8 mouse cellular contexts compared by ENCODE assay signal in the genomic region with DNA sequence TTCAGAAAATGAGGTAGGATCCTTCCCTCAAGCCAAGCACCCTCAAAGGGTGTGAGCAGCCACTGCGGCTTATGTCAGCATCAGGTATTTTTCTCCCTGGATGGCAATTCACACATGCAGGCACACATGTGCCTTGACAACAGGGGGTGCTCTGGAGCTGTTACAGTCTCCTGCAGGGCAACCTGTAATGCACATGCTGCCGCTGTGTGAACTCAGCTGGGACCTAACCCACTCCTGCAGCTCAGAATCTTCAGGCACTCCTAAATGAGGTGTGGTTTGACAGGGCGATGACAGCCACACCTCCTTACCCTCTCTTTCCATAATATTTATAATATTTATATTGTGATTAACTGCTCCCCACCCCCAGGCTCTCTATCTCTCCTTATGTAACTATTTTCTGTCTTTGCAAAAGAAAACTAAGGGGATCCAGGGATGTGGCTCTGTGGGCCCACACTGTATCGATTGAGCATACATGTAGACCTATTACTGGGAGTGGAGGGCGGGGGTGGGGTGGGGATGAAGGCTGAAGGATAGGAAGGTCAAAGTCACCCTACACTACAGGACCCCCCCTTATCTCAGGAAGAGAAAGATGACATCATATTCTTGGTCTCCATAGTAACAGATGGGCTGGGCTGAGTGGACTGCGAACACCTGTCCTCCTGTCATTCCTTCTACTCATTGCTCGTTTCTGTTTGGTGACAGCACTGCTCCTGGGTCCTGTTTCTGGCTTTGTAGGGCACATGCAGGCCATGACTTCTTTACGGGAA.
DNase-seq lines count a peak whose midpoint lies in the region; ATAC-seq and TF ChIP-seq lines count a peak whose summit lies in the region.

No protein-coding gene starts in this region.

- H3K4me3 ChIP-seq in heart, embryonic 11.5 days (ENCODE audit: low read depth, low read length): no peak overlapping the region
- H3K4me3 ChIP-seq in embryonic facial prominence, embryonic 15.5 days (replicated peaks): peak overlapping the region; percentile 6; the same call in 1 of the 2 replicates
- H3K4me3 ChIP-seq in heart, embryonic 16.5 days (ENCODE audit: low read length): peak overlapping the region; percentile 47
- no peak overlapping the region for H3K4me3 ChIP-seq in kidney, postnatal 0 days (replicated peaks; ENCODE audit: low read depth, low read length)
- no peak overlapping the region for H3K4me3 ChIP-seq in liver, embryonic 13.5 days (replicated peaks)
- no peak overlapping the region for H3K4me3 ChIP-seq in neural tube, embryonic 11.5 days (ENCODE audit: low read depth, low read length)

- H3K27me3 ChIP-seq in heart, embryonic 11.5 days (ENCODE audit: control insufficient read depth, insufficient read depth, low read length): no peaks in the 10 kb centered on the region
- H3K27me3 ChIP-seq in embryonic facial prominence, embryonic 15.5 days: no peaks in the 10 kb centered on the region
- no peaks in the 10 kb centered on the region for H3K27me3 ChIP-seq in heart, embryonic 16.5 days (ENCODE audit: control insufficient read depth, insufficient read depth, low read length)
- H3K27me3 ChIP-seq in kidney, postnatal 0 days (ENCODE audit: insufficient read depth, low read length): no peaks in the 10 kb centered on the region
- H3K27me3 ChIP-seq in liver, embryonic 13.5 days: no peaks in the 10 kb centered on the region
- no peaks in the 10 kb centered on the region for H3K27me3 ChIP-seq in neural tube, embryonic 11.5 days (ENCODE audit: control insufficient read depth, insufficient read depth, low read length)

- peaks cover 29% of the 10 kb centered on the region for H3K4me1 ChIP-seq in heart, embryonic 11.5 days (ENCODE audit: control insufficient read depth, insufficient read depth, low read length)
- peaks cover 30% of the 10 kb centered on the region for H3K4me1 ChIP-seq in embryonic facial prominence, embryonic 15.5 days
- peaks cover 30% of the 10 kb centered on the region for H3K4me1 ChIP-seq in heart, embryonic 16.5 days (ENCODE audit: control insufficient read depth, insufficient read depth, low read length)
- peaks cover 8% of the 10 kb centered on the region for H3K4me1 ChIP-seq in kidney, postnatal 0 days (replicated peaks; ENCODE audit: insufficient read depth, low read length)
- peaks cover 14% of the 10 kb centered on the region for H3K4me1 ChIP-seq in liver, embryonic 13.5 days (replicated peaks)
- 0 out of 2 replicates have a peak, but pooled peaks cover 6% of the 10 kb centered on the region for H3K4me1 ChIP-seq in neural tube, embryonic 11.5 days (ENCODE audit: control insufficient read depth, insufficient read depth, low read length)

- WGBS in heart, embryonic 11.5 days (ENCODE audit: insufficient replicate concordance): 55% methylated on average over 8 of the region's 8 CpGs
- WGBS in embryonic facial prominence, embryonic 15.5 days: 63% methylated on average over 8 of the region's 8 CpGs
- 54% methylated on average over 8 of the region's 8 CpGs for WGBS in heart, embryonic 16.5 days
- WGBS in kidney, postnatal 0 days: 66% methylated on average over 8 of the region's 8 CpGs
- 58% methylated on average over 8 of the region's 8 CpGs for WGBS in liver, embryonic 13.5 days (ENCODE audit: insufficient replicate concordance)
- 72% methylated on average over 8 of the region's 8 CpGs for WGBS in neural tube, embryonic 11.5 days

- no peak overlapping the region for H3K9ac ChIP-seq in heart, embryonic 11.5 days (ENCODE audit: low read depth, low read length)
- no peak overlapping the region for H3K9ac ChIP-seq in embryonic facial prominence, embryonic 15.5 days
- no peak overlapping the region for H3K9ac ChIP-seq in heart, embryonic 16.5 days (ENCODE audit: low read length)
- H3K9ac ChIP-seq in kidney, postnatal 0 days (ENCODE audit: low read depth, low read length): no peak overlapping the region
- no peak overlapping the region for H3K9ac ChIP-seq in liver, embryonic 13.5 days
- H3K9ac ChIP-seq in neural tube, embryonic 11.5 days (ENCODE audit: low read length): no peak overlapping the region

- TF ChIP-seq CTCF in kidney, postnatal 0 days (IDR thresholded peaks at IDR 0.05; ENCODE audit: low read depth): peak; percentile 67

- H3K4me2 ChIP-seq in heart, embryonic 11.5 days: no peak overlapping the region
- 0 out of 2 replicates have a peak overlapping the region, but pooled peaks have one; percentile 25 for H3K4me2 ChIP-seq in embryonic facial prominence, embryonic 15.5 days (replicated peaks)
- H3K4me2 ChIP-seq in heart, embryonic 16.5 days (ENCODE audit: low read depth, low read length): peak overlapping the region; percentile 58
- peak overlapping the region; percentile 55 for H3K4me2 ChIP-seq in kidney, postnatal 0 days (ENCODE audit: low read length)
- H3K4me2 ChIP-seq in liver, embryonic 13.5 days: peak overlapping the region; percentile 41
- H3K4me2 ChIP-seq in neural tube, embryonic 11.5 days (ENCODE audit: low read depth): no peak overlapping the region

- ATAC-seq in heart, embryonic 11.5 days (replicated peaks; ENCODE audit: insufficient number of reproducible peaks, low FRiP score, low TSS enrichment): no peak
- ATAC-seq in embryonic facial prominence, embryonic 15.5 days (ENCODE audit: insufficient number of reproducible peaks, low FRiP score, low TSS enrichment, low read depth): peak; percentile 44; the same call in 1 of the 2 replicates
- peak; percentile 53; the same call in 1 of the 2 replicates for ATAC-seq in heart, embryonic 16.5 days (replicated peaks; ENCODE audit: extremely low read depth, insufficient read depth, low FRiP score)
- 0 out of 2 replicates have a peak, but pooled peaks have one; percentile 9 for ATAC-seq in kidney, postnatal 0 days (replicated peaks; ENCODE audit: low FRiP score, low read depth)
- ATAC-seq in liver, embryonic 13.5 days (ENCODE audit: low read depth): no peak
- peak; percentile 55; the same call in 1 of the 2 replicates for ATAC-seq in neural tube, embryonic 11.5 days (ENCODE audit: insufficient read depth, low FRiP score, low TSS enrichment)

- H3K36me3 ChIP-seq in heart, embryonic 11.5 days (ENCODE audit: control insufficient read depth, insufficient read depth, low read length): no peaks in the 10 kb centered on the region
- H3K36me3 ChIP-seq in embryonic facial prominence, embryonic 15.5 days: peaks cover 16% of the 10 kb centered on the region; the same call in 1 of the 2 replicates
- peaks cover 2% of the 10 kb centered on the region; the same call in 1 of the 2 replicates for H3K36me3 ChIP-seq in heart, embryonic 16.5 days (ENCODE audit: control insufficient read depth, insufficient read depth)
- H3K36me3 ChIP-seq in kidney, postnatal 0 days (ENCODE audit: insufficient read depth, low read length): peaks cover 7% of the 10 kb centered on the region; the same call in 1 of the 2 replicates
- no peaks in the 10 kb centered on the region for H3K36me3 ChIP-seq in liver, embryonic 13.5 days
- H3K36me3 ChIP-seq in neural tube, embryonic 11.5 days (ENCODE audit: control insufficient read depth, insufficient read depth, low read length): no peaks in the 10 kb centered on the region; the same call in 1 of the 2 replicates

- H3K9me3 ChIP-seq in heart, embryonic 11.5 days (replicated peaks; ENCODE audit: control insufficient read depth, low read length): no peaks in the 10 kb centered on the region
- H3K9me3 ChIP-seq in embryonic facial prominence, embryonic 15.5 days (replicated peaks): no peaks in the 10 kb centered on the region
- H3K9me3 ChIP-seq in heart, embryonic 16.5 days (replicated peaks; ENCODE audit: control insufficient read depth, low read length): no peaks in the 10 kb centered on the region
- no peaks in the 10 kb centered on the region for H3K9me3 ChIP-seq in kidney, postnatal 0 days (replicated peaks; ENCODE audit: low read length)
- no peaks in the 10 kb centered on the region for H3K9me3 ChIP-seq in liver, embryonic 13.5 days (replicated peaks)
- no peaks in the 10 kb centered on the region for H3K9me3 ChIP-seq in neural tube, embryonic 11.5 days (ENCODE audit: control insufficient read depth, low read length)

- peak; percentile 96 for DNase-seq in heart, adult 11 months
- DNase-seq in kidney, postnatal 0 days (ENCODE audit: low spot score): peak; percentile 34
- DNase-seq in liver, embryonic 13.5 days: peak; percentile 2
- DNase-seq in neural tube, embryonic 11.5 days (ENCODE audit: low spot score): peak; percentile 48
- peak; percentile 56 to 73 for DNase-seq in thymus, postnatal 10 days (ENCODE audit: low spot score in 2 of 2)

- H3K27ac ChIP-seq in heart, embryonic 11.5 days (ENCODE audit: low read depth, low read length): no peak overlapping the region
- H3K27ac ChIP-seq in embryonic facial prominence, embryonic 15.5 days (replicated peaks): peak overlapping the region; percentile 85
- peak overlapping the region; percentile 89 for H3K27ac ChIP-seq in heart, embryonic 16.5 days (ENCODE audit: low read length)
- peak overlapping the region; percentile 93; the same call in 1 of the 2 replicates for H3K27ac ChIP-seq in kidney, postnatal 0 days
- no peak overlapping the region for H3K27ac ChIP-seq in liver, embryonic 13.5 days
- no peak overlapping the region for H3K27ac ChIP-seq in neural tube, embryonic 11.5 days (ENCODE audit: low read depth, low read length)

Comparison
In these comparisons a context has a peak if more than half of its experiments do, and no peak if none do; other contexts are left out.
1. ATAC-seq: peak in embryonic facial prominence, embryonic 15.5 days (single experiment), heart, embryonic 16.5 days (single experiment), kidney, postnatal 0 days (single experiment) and neural tube, embryonic 11.5 days (single experiment); none in heart, embryonic 11.5 days (single experiment) and liver, embryonic 13.5 days (single experiment).
2. H3K27ac ChIP-seq: peak in embryonic facial prominence, embryonic 15.5 days (single experiment), heart, embryonic 16.5 days (single experiment) and kidney, postnatal 0 days (single experiment); none in heart, embryonic 11.5 days (single experiment), liver, embryonic 13.5 days (single experiment) and neural tube, embryonic 11.5 days (single experiment).
3. H3K4me2 ChIP-seq: peak in embryonic facial prominence, embryonic 15.5 days (single experiment), heart, embryonic 16.5 days (single experiment), kidney, postnatal 0 days (single experiment) and liver, embryonic 13.5 days (single experiment); none in heart, embryonic 11.5 days (single experiment) and neural tube, embryonic 11.5 days (single experiment).
4. H3K4me3 ChIP-seq: peak in embryonic facial prominence, embryonic 15.5 days (single experiment) and heart, embryonic 16.5 days (single experiment); none in heart, embryonic 11.5 days (single experiment), kidney, postnatal 0 days (single experiment), liver, embryonic 13.5 days (single experiment) and neural tube, embryonic 11.5 days (single experiment).
5. DNase-seq: peak in every context shown above with its lines; median percentile 96 in heart, adult 11 months; 64 in thymus, postnatal 10 days; 48 in neural tube, embryonic 11.5 days; 34 in kidney, postnatal 0 days; 2 in liver, embryonic 13.5 days.